Mouse (Mus musculus) heart, adult 8-10 months (tissue): ENCODE results near the gene Cdk5rap3. TPM values are rescaled to one million over a fixed set of nuclear protein-coding genes. Genes with fewer than 3 reads are reported as not detected.
A peak's percentile ranks its signal among the peaks of the same experiment; 100 is the strongest.

Experiments
- DNase-seq: peaks from one replicate; pipeline ENCODE4 v3.0.0; 2022; ENCODE audit warnings: low spot score
- total RNA-seq, 4 experiments: library from RNA; stranded (reverse); gene quantifications; 2 replicates each; pipeline ENCODE4 v1.2.4; 2022

Cdk5rap3 gene
- 10 to 100 TPM; 20.4 to 25.7 (median 22.7) TPM for total RNA-seq

DNA sequence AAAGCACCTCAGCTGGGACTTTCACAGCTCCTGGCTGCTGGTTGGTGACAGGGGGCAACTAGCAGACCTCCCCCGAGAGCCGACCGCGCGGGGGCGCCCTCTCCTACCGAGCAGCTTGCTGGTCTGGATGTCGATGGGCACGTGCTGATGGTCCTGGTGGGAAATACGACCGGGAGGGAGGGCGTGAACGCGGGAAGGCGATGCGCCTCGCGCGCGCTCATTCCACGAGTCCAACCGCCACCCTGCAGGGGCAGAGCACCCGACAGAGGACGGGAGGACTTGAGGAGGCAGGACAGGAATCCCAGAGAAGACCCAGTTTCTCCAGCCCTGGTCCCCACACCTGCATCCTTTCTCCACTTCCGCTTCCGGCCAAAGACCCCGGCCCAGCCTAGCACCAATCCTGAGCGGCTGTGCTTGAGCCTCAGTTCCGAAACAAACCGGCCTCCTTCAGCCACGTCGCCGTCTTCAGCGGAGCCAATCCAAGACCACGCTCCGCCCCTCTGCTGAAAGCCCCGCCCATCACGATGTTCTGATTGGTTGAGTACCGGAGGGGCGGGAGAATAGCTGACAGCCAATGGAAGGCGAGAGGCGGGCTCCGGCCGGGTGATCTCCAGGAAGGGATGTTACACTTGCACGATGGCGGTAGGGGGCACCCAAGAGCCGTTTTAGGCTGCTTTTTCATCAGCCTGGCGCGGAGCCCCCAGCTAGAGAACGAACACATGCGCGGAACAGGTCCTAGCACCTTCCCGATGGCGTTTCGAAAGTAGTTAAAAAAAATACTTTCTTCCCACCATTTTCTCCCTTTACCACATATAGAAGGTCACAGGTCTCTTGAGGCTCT lies at the start of gene Cdk5rap3:
Cdk5rap3 (minus strand) TSS at position 453 of the 841 bp plus-strand sequence.
- peak; percentile 99 for DNase-seq

DNA sequence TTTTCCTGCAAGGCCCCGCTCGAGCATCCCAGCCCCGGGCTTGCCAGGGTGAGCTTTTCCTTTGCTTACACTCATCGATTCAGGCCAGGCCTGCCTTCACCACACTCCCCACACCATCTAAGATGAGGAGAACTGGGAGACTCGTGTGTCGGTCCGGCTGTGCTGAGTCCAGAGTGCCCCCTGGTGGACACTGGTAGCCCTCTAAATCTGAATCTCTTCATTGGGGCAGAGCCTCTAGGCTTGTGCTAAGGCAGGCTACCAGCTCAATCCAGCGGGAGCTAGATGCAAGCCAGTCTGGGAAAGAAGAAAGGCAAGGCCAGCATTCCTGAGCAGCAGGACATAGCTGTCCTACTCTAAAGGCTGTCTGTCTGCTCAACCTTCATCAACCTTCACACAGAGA lies 47.3 kb upstream of the Cdk5rap3 start:
- DNase-seq: peak; percentile 88

DNA sequence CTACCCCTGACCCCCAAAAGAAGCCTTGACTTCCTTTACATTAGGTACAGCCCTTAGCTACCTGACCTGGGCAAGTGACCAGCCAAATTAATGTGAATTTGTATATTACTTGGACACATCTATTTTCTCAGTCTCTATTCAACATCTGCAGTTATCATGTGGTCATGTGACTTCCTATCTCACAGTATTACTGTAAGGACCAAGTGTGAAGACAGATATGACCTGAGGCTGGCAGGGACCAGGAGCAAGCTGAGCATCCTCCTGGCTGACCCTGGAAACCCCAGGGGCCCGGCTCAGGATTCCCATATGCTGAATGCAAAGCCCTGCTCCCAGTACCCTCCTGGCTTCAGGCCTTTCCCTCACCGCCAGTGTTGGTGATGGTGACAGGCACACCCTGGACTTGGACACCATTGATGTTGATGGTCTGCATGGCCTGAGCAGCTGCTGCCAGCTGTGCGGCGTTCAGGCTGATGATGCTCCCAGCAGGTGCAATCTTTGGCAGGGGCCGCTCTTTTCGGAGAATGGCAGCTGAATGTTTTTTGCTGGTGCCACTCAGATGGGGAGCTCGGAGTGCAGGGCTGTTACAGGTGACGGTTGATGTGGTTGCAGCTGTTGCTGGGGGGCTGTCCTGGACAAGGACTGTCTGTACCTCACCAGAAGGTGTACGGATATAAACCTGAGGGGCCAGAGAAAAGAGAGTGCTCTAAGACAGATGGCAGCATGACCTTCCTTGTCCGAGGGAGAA lies 40.9 kb upstream of the Cdk5rap3 start:
- DNase-seq: no peak

DNA sequence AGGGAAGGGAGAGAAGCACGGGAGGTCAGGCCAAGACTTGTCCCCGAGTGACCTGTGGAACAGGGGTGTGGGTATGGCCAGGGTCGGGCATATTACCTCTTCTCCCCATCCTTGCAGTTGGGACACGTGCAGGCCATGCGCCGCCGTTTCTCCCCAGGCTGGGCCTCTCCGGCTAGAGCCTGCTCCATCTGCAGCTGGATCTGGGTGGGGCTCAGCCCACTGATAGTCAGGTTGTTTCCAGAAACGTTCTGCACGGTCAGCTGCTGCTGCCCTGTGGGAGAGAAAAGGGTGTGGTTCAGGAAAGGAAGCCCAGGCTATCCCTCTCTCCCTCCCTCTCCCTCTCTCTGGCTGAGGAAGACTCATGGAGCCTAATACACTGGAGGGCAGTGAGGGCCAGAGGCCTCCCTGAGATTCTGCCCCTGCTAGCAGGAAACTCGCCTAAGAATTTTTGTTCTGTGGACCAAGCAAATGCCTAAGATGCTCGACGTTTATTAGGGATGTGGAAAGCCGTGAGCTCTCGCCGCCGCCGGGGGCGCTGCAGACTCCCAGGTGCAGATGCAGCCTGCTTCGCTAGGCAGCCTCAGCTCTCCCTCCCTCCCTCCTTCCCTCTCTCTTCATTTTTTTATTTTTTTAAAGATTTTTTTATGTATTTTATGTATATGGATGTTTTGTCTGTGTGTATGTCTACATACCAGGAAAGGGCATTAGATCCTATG lies 39.9 kb upstream of the Cdk5rap3 start:
- no peak for DNase-seq

DNA sequence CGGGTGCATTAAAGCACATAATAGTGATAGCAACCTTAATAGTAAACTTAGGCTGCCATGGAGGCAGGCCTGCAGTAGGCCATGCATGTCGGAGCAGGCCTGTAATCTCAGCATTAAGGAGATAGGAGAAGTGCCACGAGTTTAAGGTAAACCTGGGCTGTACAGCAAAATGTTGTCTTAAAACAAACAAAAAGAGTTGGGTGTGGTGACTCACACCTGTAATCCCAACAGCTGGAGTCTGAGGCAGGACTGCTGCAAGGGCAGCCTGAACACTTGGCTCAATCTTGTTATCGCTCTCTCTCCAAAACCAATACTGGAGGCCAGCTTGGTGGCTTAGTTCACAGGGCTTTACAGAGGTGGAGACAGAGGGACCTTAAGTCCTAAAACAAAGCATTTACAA lies 38.8 kb upstream of the Cdk5rap3 start:
- no peak for DNase-seq

DNA sequence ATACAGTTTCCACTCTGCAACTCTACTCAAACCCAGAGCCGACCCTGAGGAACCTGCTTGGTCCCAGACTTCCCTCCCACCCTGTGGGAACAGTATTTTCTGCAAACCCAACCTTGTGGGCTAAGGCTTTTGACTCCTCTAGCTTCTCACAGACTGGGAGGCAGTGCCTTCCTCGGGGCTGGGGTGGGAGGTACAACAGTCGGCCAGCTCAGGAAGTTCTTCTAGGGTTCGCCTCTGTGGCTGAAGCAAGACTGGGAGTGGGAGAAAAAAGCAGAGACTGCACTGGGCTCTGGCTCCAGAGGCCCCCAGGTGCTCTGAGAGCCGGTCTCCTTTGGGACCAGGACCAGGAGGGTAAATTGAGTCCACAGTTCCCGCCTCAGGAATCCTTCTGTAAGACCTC lies 36.6 kb upstream of the Cdk5rap3 start:
- no peak for DNase-seq

DNA sequence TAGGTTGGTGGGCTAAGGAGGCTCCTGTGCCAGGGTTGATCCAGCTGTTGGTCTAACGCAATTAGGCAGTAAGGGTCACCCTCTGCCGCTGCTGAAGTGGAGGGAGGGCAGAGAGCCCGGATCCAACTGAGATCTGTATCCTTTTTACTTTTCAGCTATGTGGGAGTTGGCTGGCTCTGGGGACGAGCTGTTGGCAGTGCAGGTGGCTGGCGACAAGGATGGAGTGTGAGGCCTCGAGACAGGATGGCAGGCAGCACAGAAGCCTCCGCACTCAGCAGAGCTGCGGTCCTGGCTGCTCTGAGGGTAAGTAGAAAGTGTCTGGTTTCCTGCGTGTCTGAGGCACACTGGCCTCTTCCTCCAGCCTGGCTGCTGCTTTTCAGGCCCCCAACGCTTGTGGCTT lies 36.1 kb upstream of the Cdk5rap3 start:
- no peak for DNase-seq

DNA sequence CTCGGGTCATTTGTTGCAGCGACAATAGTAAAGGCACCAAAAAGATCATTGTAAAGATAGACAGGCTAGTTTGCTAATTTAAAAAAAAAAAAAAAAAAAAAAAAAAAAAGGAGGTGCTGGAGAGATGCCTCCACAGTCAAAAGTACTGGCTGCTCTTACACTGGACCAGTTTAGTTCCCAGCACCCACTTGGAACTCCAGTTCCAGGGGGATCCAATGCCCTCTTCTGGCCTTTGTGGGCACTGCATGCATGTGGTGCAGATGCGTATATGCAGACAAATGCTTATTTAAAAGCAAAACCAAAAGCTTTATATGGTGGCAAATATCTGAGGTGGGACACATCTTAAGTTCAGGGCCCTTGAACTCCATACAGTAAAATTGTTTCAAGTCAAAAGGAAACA lies 34.5 kb upstream of the Cdk5rap3 start:
- no peak for DNase-seq

DNA sequence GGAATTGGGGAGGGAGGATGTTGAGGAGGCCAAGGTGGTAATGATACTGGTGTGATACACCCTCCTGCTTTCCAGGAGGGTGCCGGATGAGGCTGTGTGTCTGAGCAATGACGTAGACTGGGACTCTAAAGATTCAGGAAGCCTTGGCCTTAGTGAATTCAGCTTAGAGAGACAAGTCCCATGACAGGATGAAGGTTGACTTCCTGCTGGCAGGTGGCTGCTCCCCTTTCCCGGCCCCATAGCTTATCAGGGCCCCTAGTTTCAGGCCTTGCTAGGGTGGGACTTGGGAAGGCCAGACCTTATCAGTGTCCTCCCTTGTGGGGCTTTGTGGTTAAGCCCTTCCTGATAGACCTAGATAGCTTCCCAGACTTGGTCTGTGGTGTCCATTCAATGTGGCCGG lies 31.6 kb upstream of the Cdk5rap3 start:
- no peak for DNase-seq

DNA sequence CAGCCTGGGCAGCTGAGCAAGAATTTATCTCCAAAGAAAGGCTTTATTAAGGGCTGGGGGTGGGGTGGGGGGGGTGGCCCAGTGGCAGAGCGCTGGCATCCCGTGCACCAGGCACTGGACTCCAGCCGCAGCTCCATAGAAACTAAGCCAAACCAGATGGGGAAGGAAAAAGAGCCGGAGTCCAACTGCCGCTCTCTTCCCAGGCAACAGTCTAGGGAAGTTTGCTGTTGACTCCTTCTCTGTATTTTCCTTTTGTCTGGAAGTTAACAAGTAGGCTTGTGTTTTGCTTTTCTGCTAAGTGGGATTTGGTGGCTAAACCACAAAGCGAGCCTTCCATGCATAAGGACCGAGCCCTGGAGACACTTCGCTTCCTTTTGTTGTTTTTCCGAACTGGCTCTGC lies 30.2 kb upstream of the Cdk5rap3 start:
- no peak for DNase-seq

DNA sequence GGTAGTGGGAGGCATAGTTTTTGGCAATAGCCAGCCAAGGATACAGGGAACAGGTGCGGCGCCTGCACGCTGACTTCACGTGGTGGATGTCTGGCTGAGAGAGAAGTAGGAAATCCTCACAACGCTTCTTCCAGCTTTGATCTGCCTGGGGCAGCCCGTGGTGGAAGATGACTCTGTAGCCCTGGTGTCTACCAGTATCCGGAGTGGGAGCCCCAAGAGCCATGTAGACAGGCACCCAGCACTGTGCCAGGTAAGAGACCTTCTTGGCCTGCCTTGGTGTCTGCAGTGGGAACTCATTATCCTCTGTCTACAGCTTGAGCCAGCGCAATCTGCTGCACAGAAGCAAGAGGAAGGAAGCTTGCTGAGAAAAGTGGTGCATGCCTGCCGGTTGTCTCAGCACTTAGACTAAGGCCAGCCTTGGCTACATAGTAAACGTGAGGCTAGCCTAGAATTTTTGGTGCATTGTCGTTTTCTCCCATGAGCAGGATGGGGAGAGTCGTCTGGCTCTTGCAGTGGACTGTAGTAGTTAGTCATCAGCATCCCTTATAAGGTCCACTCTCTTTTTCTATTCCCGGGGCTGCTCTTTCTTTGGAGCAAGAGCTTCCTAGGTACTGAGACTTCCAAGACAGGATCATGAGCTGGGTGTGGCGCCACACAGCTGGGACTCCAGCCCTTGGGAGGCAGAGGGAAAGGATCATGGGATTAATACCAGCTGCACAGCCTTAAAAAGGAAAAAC lies 28.7 kb upstream of the Cdk5rap3 start:
- DNase-seq: no peak

DNA sequence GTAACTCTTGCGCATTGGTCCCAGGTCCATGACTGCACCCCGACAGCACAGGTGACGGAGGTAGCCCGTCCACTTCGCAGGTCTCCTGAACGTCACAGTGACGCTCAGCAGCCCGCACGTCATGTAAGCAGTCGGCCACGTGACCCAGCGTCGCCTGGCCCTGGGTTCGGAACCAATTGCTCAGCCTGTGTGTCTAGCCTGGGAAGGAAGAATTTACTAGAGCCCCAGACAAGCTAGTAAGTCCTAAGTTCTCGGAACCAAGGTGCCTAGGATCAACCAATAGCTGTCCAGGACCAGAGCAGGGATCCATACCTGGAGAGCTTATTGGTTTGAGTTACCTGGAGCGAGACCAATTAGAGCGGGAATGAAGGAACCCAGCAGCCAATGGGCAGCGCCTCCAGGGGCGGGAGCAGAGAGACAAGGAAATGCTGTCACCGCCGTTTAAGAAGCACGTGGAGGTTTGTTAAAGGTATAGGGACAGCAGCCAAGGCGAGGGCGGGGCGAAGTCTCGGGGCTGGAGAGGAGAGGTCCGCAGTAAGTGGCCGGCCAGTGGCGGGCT lies 27.5 kb upstream of the Cdk5rap3 start, which contains the start of gene Pnpo:
Pnpo (minus strand) TSS at position 241 of the 559 bp plus-strand sequence.
- peak; percentile 97 for DNase-seq

DNA sequence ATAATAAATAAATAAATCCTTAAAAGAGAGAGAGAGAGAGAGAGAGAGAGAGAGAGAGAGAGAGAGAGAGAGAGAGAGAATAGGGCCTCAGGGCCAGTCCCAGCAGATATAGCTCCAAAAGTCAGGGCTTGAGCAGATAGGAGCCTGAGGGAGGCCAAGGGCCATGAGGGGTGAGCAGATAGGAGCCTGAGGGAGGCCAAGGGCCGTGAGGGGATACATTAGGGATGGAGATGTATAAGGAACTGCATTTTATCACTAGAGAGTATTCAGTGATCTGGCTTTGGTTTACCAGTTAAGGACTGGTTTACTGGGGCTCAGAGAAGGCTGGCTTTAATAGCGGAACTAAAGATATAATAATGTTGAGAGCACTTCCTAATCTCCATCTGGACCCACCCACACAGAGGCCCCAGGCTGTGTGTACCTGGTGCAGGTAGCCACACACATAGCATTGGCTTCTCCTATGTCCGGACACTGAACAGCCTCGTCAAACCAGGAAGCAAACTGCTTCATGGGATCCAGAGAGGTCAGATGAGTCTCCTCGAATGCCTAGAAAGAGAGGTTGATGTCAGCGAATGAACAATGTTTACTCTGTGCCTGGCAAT lies 25.8 kb upstream of the Cdk5rap3 start:
- no peak for DNase-seq

DNA sequence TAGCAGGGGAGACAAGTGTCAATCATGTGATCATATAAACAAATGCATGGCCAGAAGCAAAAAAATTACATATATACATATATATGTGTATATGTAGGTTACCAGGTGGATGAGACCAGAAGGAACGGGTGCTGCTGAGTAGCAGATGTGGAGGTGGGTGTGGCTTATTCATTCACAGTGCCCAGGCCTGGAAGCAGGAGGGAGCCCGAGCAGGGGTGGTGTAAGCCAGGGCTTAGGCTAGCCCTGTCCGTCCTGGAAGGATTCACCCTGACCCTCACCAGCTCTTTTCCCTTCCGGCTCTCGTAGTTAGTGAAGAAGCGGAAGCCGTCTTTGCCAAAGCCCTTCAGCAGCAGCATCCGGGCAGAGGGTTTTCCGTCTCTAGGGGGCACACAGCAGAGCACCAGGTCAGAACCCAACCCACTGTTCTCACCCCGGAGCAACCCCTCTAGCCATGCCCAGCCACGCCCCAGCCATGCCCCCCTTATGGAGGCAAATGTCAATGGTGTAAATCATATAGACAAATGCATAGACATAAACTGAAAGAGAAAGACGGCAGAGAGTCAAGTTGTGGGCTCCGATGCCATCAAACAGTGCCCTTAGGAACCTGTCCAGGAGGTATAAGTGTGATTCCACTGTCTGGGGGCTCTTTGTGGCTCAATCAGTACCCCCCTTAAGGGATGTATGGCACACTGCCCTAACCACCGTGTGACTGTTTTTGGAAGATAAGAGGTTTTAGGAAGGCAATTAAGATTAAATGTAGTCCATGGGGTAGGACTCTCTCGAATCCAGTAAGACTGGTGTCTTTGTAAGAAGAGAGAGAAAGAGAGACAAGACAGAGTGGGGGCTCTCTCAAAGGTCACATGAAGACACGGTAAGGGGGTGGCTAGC lies 24.5 kb upstream of the Cdk5rap3 start:
- DNase-seq: no peak

DNA sequence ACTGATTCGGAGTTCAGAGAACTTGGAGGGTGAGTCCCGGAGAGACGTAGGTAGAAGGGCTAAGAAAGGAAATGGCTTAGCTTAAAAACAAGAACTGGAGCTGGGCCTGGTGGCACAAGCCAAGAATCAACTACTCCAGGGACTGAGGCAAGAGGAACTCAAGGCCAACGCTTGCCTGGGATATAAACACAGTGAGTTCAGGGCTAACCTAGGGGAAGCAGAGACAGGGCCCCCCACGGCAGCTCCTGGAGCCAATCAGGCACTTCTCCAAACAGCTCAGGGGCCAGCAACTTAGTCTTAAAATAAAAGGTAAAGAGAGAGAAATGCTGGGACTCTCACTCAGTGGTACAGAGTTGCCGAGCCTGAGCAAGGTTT lies 22.1 kb upstream of the Cdk5rap3 start:
- DNase-seq: no peak

DNA sequence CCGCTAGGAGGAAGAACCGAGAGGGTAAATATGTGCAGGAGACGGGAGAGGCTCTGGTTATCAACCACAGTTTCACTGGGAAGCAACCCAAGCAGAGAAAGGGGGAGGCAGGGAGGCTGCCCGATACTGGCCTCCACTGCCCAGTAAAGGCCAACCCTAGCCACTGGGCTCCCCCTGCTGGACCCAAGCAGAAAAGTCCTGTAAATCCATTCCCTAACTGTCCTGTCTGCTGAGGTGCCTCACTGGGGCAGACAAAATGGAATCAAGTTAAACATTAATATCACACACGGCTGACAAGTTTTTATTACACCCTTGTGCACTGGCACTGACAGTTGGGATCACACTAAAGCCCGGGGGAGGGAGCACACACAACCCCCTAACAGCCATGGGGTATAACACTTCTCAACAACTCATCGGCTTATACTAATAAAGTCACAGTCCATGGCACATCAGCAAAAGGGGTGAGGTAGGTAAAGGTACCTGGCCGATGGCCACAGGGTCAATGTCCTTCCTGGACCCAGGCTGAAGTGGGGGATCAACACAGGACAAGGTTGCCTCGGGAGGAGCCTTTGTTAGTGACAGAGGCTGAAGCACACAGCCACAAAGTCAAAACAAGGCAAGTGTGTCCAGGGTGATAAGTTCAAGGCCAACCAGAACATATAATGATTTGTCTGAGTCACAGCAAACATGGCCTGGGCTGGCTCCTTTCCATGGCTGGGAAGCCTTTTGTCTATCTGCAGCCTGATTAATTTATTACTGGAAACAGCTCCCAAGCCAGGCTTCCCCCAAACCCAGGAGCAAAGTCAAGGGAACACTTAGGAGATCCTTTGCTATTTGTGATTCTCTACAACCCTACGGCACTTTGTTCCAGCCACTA lies 21.5 kb upstream of the Cdk5rap3 start:
- peak; percentile 38 for DNase-seq

DNA sequence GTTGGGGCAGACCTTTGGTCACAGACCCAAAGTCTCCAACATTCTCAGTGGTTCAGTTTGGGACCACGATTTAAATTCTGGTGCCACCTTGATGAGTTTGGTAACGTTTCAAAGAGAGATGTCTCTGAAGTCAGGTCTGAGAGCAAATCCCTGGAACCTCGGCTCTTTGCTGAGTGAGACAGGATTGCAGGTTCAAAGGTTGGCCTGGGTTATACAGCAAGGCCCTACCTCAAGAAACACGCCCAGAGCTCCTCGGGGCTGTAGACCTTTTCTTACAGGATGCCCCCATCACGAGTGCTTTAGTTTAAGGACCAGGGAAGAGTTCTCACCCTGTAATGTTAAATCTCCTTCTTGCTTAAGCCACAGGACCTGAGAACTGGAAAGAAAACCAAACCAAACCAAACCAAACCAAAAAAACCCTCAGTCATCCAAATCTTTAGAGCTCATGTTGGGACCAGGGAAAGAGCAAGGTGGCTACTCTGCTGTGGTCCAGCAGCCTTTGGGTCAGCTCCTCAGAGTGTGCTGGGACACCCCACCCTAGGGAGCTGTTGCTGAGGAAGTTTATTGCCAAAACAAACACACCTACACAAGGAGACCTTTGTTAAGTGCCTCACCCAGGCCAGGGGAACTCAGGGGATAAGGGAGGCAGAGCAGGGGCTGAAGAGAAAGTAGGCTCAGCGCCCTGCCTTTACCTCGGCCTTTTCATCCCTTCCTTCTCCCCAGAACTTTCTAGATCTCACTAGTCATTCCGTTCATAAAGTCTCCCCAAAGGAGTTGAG lies 19.8 kb upstream of the Cdk5rap3 start:
- DNase-seq: no peak

DNA sequence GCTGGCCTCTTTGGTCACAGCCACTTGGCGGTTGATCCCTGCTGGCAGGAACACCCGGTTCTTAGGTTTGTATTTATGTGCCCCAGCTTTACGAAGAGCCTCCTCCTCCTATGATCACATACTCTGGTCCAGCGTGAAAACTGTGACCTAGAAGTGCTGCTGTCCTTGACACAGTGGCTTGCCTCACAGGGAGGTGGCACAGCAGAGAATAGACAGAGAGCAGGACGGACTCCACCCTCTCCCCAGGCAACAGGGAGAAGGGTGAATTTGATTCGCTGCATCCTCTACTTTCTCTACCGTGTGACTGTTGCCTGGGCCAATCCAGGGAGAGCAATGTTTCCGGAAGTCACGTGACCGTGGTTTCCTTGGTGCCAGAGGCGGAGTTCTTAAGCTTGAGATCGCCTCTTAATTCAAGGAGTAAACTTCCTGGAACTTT lies 18.6 kb upstream of the Cdk5rap3 start:
- DNase-seq: peak; percentile 35
